Mouse (Mus musculus): ENCODE data around the gene Thap2.

The Thap2 gene

GRCm38 (mm10) chr10:115384221-115385017 lies at the start of gene Thap2, which contains the start of gene Zfc3h1:
Gene Thap2, minus strand, starts transcription at chr10:115384443.
Gene Zfc3h1, plus strand, starts transcription at chr10:115384959.
- peak; percentile 97 to 98 for DNase-seq

DNA sequence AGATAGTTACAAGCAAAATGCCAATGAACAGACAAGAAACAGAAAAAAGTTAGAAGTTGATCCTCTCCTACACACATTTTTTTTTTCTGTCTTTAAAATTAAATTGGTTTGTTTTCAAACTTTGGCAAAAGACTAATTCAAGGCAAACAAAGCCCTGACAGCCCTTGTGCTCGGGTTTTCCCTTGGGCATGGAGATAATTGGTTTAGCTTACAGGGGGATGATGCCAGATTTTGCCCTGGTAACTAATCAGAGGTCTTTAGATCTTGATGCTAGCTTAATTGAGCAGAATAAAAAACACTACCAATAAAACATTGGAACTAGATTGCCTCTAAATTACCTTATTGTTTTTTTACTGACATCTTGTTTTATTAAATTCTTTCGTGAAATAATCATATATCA lies 41.1 kb upstream of the Thap2 start:
- no peak for DNase-seq

DNA sequence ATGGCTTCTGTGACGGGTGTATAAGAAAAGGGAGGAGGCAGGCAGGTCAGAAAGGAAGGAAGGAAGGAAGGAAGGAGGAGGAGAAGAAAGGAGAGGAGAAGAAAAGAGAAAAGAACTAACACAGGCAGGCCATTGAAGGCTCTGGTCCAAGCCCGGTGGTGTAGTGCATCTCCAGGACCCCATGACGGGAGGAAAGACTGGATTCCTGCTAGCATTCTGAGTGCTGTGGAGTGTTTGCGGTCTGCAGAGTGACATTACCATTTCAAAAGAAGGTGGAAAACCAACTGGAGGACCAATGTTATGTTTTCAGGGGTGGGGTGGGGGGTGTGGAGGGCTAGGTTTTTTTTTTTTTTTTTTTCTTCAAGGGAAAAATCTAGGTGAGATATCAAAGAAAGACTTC lies 37.7 kb upstream of the Thap2 start:
- no peak for DNase-seq

GRCm38 (mm10) chr10:115414056-115414455 lies 29.8 kb upstream of the Thap2 start:
- no peak for DNase-seq

- DNase-seq, result no peak
These were observed 29.3 kb upstream of the Thap2 start for GRCm38 (mm10) chr10:115413496-115413895.

DNA sequence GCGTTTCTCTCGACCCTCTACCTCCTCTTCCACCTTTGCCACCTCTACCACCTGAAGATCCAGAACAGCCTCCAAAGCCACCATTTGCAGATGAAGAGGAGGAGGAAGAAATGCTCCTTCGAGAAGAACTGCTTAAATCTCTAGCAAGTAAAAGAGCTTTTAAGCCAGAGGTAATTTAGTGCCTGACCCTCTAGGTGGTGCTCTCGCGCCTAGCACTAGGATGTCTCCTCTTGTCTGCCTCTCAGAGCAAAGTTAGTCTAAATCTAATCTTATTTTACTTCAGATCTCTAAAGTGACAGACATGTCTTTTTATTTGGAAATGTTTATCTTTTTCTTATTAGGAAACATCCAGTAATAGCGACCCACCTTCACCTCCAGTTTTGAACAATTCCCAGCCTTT lies 22.1 kb upstream of the Thap2 start:
- DNase-seq, result peak; percentile 6 to 26

GRCm38 (mm10) chr10:115391896-115392295 lies 7.7 kb upstream of the Thap2 start:
- no peak for DNase-seq

- DNase-seq, result no peak
These were observed 6.8 kb upstream of the Thap2 start for GRCm38 (mm10) chr10:115391076-115391475.

DNA sequence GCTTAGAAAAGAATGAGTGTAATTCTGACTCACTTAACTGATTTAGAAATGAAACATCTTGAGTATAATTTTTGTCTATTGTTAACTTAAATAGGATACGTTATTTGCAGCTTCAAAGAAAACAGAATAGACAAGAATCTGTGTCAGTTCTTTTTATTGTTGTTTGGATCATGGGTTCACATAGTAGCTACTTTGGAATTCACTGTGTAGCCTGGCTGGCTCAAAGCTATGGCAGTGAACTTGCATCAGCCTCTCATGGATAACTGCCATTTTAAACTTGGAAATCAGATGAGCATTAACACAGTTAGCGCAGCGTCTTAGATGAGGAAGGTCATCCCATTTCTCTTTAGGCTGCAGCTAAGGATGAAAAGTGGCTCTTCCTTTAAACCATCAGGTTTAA lies 3.6 kb upstream of the Thap2 start:
- no peak for DNase-seq

GRCm38 (mm10) chr10:115385018-115386002 lies 1.1 kb upstream of the Thap2 start:
- DNase-seq, result peak; percentile 67 to 70

GRCm38 (mm10) chr10:115383644-115384220 lies 511 bp downstream of the Thap2 start:
- no peak for DNase-seq

- DNase-seq, result no peak
These were observed 1.2 kb downstream of the Thap2 start for GRCm38 (mm10) chr10:115382846-115383643.

GRCm38 (mm10) chr10:115381506-115382084 lies 2.6 kb downstream of the Thap2 start:
- no peak for DNase-seq

DNA sequence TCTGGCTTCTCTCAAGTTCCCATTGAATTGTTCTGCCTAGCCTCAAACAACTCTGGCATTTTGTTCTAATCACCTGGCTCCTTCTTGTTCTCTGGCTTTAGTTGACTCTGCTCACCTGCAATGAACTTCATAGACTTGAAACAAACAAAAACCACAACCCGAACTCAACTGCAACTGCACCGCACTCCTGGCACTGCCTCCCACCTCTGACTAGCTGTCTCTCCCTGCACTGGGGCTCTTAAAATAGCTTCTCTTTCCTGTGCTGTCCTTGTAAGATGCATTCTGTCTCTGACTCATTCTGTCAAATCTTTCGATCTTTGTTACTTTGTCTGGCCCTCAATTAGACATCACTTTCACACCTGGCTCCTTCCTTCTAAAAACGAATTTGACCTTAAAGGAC lies 21.1 kb downstream of the Thap2 start:
- DNase-seq, result peak; percentile 24 to 50

DNA sequence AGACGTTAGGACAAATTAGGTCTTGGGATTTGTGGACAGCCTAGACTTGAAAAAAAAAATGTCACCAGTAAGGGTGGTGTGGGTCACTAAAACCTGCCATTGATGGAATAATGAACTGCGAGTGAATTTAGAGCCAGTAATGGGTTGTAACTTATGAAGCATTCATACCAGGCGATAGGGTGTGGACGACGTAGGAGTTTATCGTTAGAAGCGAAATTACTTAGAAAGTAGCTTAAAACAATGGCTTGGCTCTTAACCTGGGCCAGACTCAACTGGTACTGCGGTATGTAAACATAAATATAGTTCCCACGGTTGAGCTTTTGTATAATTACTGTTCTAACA lies 21.6 kb downstream of the Thap2 start:
- DNase-seq, result no peak

DNA sequence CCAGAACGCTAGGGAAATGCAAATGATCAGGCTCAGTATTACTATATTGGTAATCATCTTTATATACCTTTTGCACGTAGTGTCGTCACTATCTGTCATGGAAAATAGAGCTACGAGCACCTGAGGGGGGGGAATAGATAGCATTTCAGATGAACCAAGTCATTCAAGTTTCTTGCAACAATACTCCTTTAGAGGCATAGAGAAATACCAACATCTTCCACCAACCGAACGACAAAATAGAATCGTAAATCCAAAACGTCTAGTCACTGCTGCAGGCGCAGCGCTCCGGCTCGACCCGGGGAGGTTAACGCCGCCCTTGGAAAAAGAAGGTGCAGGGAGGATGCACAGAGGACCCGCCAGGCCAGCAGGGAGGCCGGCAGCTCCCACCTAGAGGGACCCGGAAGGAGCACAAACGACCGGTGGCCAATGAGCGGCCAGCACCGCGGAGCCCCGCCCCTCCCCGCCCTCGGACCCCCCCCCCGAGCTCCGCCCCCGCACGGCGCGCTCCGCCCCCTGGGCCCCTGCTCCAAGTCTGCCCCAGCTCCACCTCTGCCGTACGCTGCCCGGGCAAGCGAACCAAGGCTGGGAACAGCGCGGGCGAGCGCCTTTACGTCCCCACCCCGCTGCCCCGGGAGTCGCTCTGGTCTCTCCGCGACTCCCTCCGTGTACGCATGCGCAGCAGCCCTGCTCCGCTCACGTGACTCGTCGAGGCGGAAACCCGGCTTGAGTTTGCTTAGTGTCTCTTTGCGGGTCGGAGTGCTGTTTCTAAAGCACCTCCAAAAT lies 22.2 kb downstream of the Thap2 start, which contains the start of gene Tmem19:
Tmem19 (minus strand) TSS at position 662 of the 783 bp plus-strand sequence.
- DNase-seq, result peak; percentile 93 to 95

GRCm38 (mm10) chr10:115359066-115359465 lies 25.2 kb downstream of the Thap2 start:
- no peak for DNase-seq

GRCm38 (mm10) chr10:115358216-115358919 lies 25.9 kb downstream of the Thap2 start:
- no peak for DNase-seq

DNA sequence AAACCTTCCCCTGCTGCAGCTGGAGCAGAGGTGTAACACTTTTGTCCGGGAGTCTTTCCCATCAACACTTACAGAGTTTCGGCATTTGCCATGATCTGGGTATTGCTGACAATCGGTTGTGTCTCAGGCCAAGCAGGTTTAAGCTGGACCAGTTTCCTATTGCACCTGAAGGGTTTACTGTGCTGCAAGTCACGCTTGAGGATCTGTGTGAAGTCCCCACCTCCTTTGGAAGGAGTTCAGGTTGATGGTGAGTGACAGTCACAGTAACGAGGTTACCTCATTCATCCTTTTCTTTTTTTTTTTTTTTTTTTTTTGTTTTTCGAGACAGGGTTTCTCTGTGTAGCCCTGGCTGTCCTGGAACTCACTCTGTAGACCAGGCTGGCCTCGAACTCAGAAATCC lies 28.1 kb downstream of the Thap2 start:
- no peak for DNase-seq

GRCm38 (mm10) chr10:115355016-115355415 lies 29.2 kb downstream of the Thap2 start:
- DNase-seq, result no peak

Measured in thymus, adult 18-20 months (tissue).